Mouse (Mus musculus) right cerebral cortex, postnatal 14 days (tissue): Measurements from ENCODE around the gene Ung.

Source experiments
- DNase-seq: peaks from one replicate; pipeline ENCODE4 v3.0.0; 2022

Ung gene

GRCm38 (mm10) chr5:114173458-114173857, 43.3 kb downstream of the Ung start:
- DNase-seq, result no peak

- DNase-seq, result no peak
Measured at GRCm38 (mm10) chr5:114173877-114174581, 43.8 kb downstream of the Ung start.

- no peak for DNase-seq
Measured at GRCm38 (mm10) chr5:114174639-114175038, 44.5 kb downstream of the Ung start.

- DNase-seq, result peak; percentile 66
Measured at GRCm38 (mm10) chr5:114175596-114176171, 45.5 kb downstream of the Ung start.

- no peak for DNase-seq
Measured at GRCm38 (mm10) chr5:114176548-114177400, 46.6 kb downstream of the Ung start.

- DNase-seq, result no peak
Measured at GRCm38 (mm10) chr5:114177966-114178719, 48.0 kb downstream of the Ung start.

GRCm38 (mm10) chr5:114179541-114179940, 49.4 kb downstream of the Ung start:
- DNase-seq, result no peak

- no peak for DNase-seq
Measured at GRCm38 (mm10) chr5:114183493-114183892, 53.3 kb downstream of the Ung start.

GRCm38 (mm10) chr5:114187108-114187507, 56.9 kb downstream of the Ung start:
- DNase-seq, result no peak
